Mouse (Mus musculus): ENCODE data around the gene Olfr1130. TPM values are rescaled to one million over a fixed set of nuclear protein-coding genes. Genes with fewer than 3 reads are reported as not detected.

The Olfr1130 gene
- not detected in 4 replicates for total RNA-seq (2023; ENCODE audit: inconsistent age)

GRCm38 (mm10) chr2:87605912-87606311 is at the start of gene Olfr1130:
Gene Olfr1130 (plus strand): TSS chr2:87606212.

GRCm38 (mm10) chr2:87573602-87574001 is 32.4 kb upstream of the Olfr1130 start, which contains the start of gene Olfr1129:
Gene Olfr1129 (plus strand): TSS chr2:87573902.

GRCm38 (mm10) chr2:87626804-87627203 is 20.8 kb downstream of the Olfr1130 start, which contains the start of gene Olfr1131:
Gene Olfr1131 (plus strand): TSS chr2:87627104.

GRCm38 (mm10) chr2:87637435-87637834 is 31.4 kb downstream of the Olfr1130 start, which contains the start of gene Olfr1132:
Gene Olfr1132 (minus strand): TSS chr2:87637535.

GRCm38 (mm10) chr2:87647274-87647673 is 41.3 kb downstream of the Olfr1130 start, which contains the start of gene Olfr1133:
Gene Olfr1133 (minus strand): TSS chr2:87647374.

GRCm38 (mm10) chr2:87658360-87658759 is 52.3 kb downstream of the Olfr1130 start, which contains the start of gene Olfr1134:
Gene Olfr1134 (minus strand): TSS chr2:87658460.

Other genes starting within 250 kb of the Olfr1130 start
- not detected in 4 replicates for gene Olfr1121, start 236.3 kb upstream of the Olfr1130 start, total RNA-seq (2023; ENCODE audit: inconsistent age)
- gene Olfr1122, start 220.4 kb upstream of the Olfr1130 start, total RNA-seq (2023; ENCODE audit: inconsistent age), result 0.10 TPM in 1 of 4 replicates, not detected in the others
- not detected in 4 replicates for gene Olfr1123, start 189.6 kb upstream of the Olfr1130 start, total RNA-seq (2023; ENCODE audit: inconsistent age)
- gene Olfr1124, start 175.9 kb upstream of the Olfr1130 start, total RNA-seq (2023; ENCODE audit: inconsistent age), result not detected in 4 replicates
- not detected in 4 replicates for gene Olfr1126, start 152.2 kb upstream of the Olfr1130 start, total RNA-seq (2023; ENCODE audit: inconsistent age)
- not detected in 4 replicates for gene Pramel7, start 109.1 kb upstream of the Olfr1130 start, total RNA-seq (2023; ENCODE audit: inconsistent age)
- not detected in 4 replicates for gene Pramel6, start 99.6 kb upstream of the Olfr1130 start, total RNA-seq (2023; ENCODE audit: inconsistent age)
- not detected in 4 replicates for gene Olfr153, start 74.4 kb upstream of the Olfr1130 start, total RNA-seq (2023; ENCODE audit: inconsistent age)
- gene Olfr1128, start 60.7 kb upstream of the Olfr1130 start, total RNA-seq (2023; ENCODE audit: inconsistent age), result not detected in 4 replicates
- not detected in 4 replicates for gene Olfr1129, start 32.3 kb upstream of the Olfr1130 start, total RNA-seq (2023; ENCODE audit: inconsistent age)
- gene Olfr1131, start 20.9 kb downstream of the Olfr1130 start, total RNA-seq (2023; ENCODE audit: inconsistent age), result not detected in 4 replicates
- not detected in 4 replicates for gene Olfr1132, start 31.3 kb downstream of the Olfr1130 start, total RNA-seq (2023; ENCODE audit: inconsistent age)
- not detected in 4 replicates for gene Olfr1133, start 41.2 kb downstream of the Olfr1130 start, total RNA-seq (2023; ENCODE audit: inconsistent age)
- not detected in 4 replicates for gene Olfr1134, start 52.2 kb downstream of the Olfr1130 start, total RNA-seq (2023; ENCODE audit: inconsistent age)
- gene Olfr1135, start 67.5 kb downstream of the Olfr1130 start, total RNA-seq (2023; ENCODE audit: inconsistent age), result not detected in 4 replicates
- gene Olfr1136, start 87.7 kb downstream of the Olfr1130 start, total RNA-seq (2023; ENCODE audit: inconsistent age), result not detected in 4 replicates
- gene Olfr1137, start 107.0 kb downstream of the Olfr1130 start, total RNA-seq (2023; ENCODE audit: inconsistent age), result not detected in 4 replicates
- not detected in 4 replicates for gene Olfr1138, start 133.8 kb downstream of the Olfr1130 start, total RNA-seq (2023; ENCODE audit: inconsistent age)
- gene Olfr1140, start 137.5 kb downstream of the Olfr1130 start, total RNA-seq (2023; ENCODE audit: inconsistent age), result not detected in 4 replicates
- gene Olfr1141, start 147.8 kb downstream of the Olfr1130 start, total RNA-seq (2023; ENCODE audit: inconsistent age), result not detected in 4 replicates
- not detected in 4 replicates for gene Olfr152, start 173.3 kb downstream of the Olfr1130 start, total RNA-seq (2023; ENCODE audit: inconsistent age)
- not detected in 4 replicates for gene Olfr1143, start 194.4 kb downstream of the Olfr1130 start, total RNA-seq (2023; ENCODE audit: inconsistent age)
- not detected in 4 replicates for gene Olfr1145, start 203.6 kb downstream of the Olfr1130 start, total RNA-seq (2023; ENCODE audit: inconsistent age)
- not detected in 4 replicates for gene Olfr1148, start 224.3 kb downstream of the Olfr1130 start, total RNA-seq (2023; ENCODE audit: inconsistent age)
- gene Olfr1150-ps1, start 237.8 kb downstream of the Olfr1130 start, total RNA-seq (2023; ENCODE audit: inconsistent age), result not detected in 4 replicates
- gene Olfr1151, start 249.7 kb downstream of the Olfr1130 start, total RNA-seq (2023; ENCODE audit: inconsistent age), result not detected in 4 replicates